Mouse (Mus musculus): Measurements from ENCODE around the gene Pfdn6. TPM values are rescaled to one million over a fixed set of nuclear protein-coding genes. Genes with fewer than 3 reads are reported as not detected.

The Pfdn6 gene
- 140 TPM for polyA plus RNA-seq (2017; shearing (Covaris generic))

GRCm38 (mm10) chr17:33940206-33940805, at the start of gene Pfdn6, which contains the start of gene Wdr46:
Gene Pfdn6, minus strand, starts transcription at chr17:33940343.
Gene Wdr46, plus strand, starts transcription at chr17:33940660.

GRCm38 (mm10) chr17:33955555-33956214, 15.5 kb upstream of the Pfdn6 start, which contains the start of the genes Vps52 and Rps18:
Gene Vps52, plus strand, starts transcription at chr17:33955812.
Gene Rps18, minus strand, starts transcription at chr17:33956001.

GRCm38 (mm10) chr17:33951021-33951946, 11.1 kb upstream of the Pfdn6 start, which contains the start of gene B3galt4:
Gene B3galt4, minus strand, starts transcription at chr17:33951488.

GRCm38 (mm10) chr17:33929371-33930279, 10.5 kb downstream of the Pfdn6 start, which contains the start of gene Rgl2:
Gene Rgl2, plus strand, starts transcription at chr17:33929543.

GRCm38 (mm10) chr17:33915671-33916250, 24.4 kb downstream of the Pfdn6 start, which contains the start of the genes Tapbp and Zbtb22:
Gene Tapbp, plus strand, starts transcription at chr17:33915899.
Gene Zbtb22, plus strand, starts transcription at chr17:33915904.

GRCm38 (mm10) chr17:33909077-33909868, 30.9 kb downstream of the Pfdn6 start, which contains the start of gene Daxx:
Gene Daxx, plus strand, starts transcription at chr17:33909414.

GRCm38 (mm10) chr17:33904835-33905234, 35.3 kb downstream of the Pfdn6 start, which contains the start of gene Platr17:
Gene Platr17, plus strand, starts transcription at chr17:33905135.

GRCm38 (mm10) chr17:33890533-33891059, 49.5 kb downstream of the Pfdn6 start, which contains the start of gene Kifc1:
Gene Kifc1, minus strand, starts transcription at chr17:33890661.

Other genes starting within 250 kb of the Pfdn6 start
- gene March2, start 221.7 kb downstream of the Pfdn6 start, polyA plus RNA-seq (2017; shearing (Covaris generic)): 50.9 TPM
- 298 TPM for gene Rab11b, start 179.8 kb downstream of the Pfdn6 start, polyA plus RNA-seq (2017; shearing (Covaris generic))
- 4.4 TPM for gene Angptl4, start 158.5 kb downstream of the Pfdn6 start, polyA plus RNA-seq (2017; shearing (Covaris generic))
- gene Kank3, start 129.8 kb downstream of the Pfdn6 start, polyA plus RNA-seq (2017; shearing (Covaris generic)): 3.4 TPM
- 1,074 TPM for gene Rps28, start 115.8 kb downstream of the Pfdn6 start, polyA plus RNA-seq (2017; shearing (Covaris generic))
- 386 TPM for gene Ndufa7, start 115.8 kb downstream of the Pfdn6 start, polyA plus RNA-seq (2017; shearing (Covaris generic))
- gene Cd320, start 97.3 kb downstream of the Pfdn6 start, polyA plus RNA-seq (2017; shearing (Covaris generic)): 32.2 TPM
- gene Gm7029, start 66.5 kb downstream of the Pfdn6 start, polyA plus RNA-seq (2017; shearing (Covaris generic)): not detected
- gene Kifc1, start 49.7 kb downstream of the Pfdn6 start, polyA plus RNA-seq (2017; shearing (Covaris generic)): 8.5 TPM
- 5.0 TPM for gene Platr17, start 35.2 kb downstream of the Pfdn6 start, polyA plus RNA-seq (2017; shearing (Covaris generic))
- 132 TPM for gene Daxx, start 30.9 kb downstream of the Pfdn6 start, polyA plus RNA-seq (2017; shearing (Covaris generic))
- 697 TPM for gene Tapbp, start 24.4 kb downstream of the Pfdn6 start, polyA plus RNA-seq (2017; shearing (Covaris generic))
- gene Zbtb22, start 24.4 kb downstream of the Pfdn6 start, polyA plus RNA-seq (2017; shearing (Covaris generic)): 20.2 TPM
- 135 TPM for gene Rgl2, start 10.8 kb downstream of the Pfdn6 start, polyA plus RNA-seq (2017; shearing (Covaris generic))
- gene Wdr46, start 317 bp upstream of the Pfdn6 start, polyA plus RNA-seq (2017; shearing (Covaris generic)): 58.5 TPM
- 30.8 TPM for gene B3galt4, start 11.1 kb upstream of the Pfdn6 start, polyA plus RNA-seq (2017; shearing (Covaris generic))
- 89.2 TPM for gene Vps52, start 15.5 kb upstream of the Pfdn6 start, polyA plus RNA-seq (2017; shearing (Covaris generic))
- 2,816 TPM for gene Rps18, start 15.7 kb upstream of the Pfdn6 start, polyA plus RNA-seq (2017; shearing (Covaris generic))
- gene H2-K1, start 60.0 kb upstream of the Pfdn6 start, polyA plus RNA-seq (2017; shearing (Covaris generic)): 13,533 TPM
- gene Ring1, start 84.3 kb upstream of the Pfdn6 start, polyA plus RNA-seq (2017; shearing (Covaris generic)): 21.4 TPM
- gene H2-Ke6, start 87.7 kb upstream of the Pfdn6 start, polyA plus RNA-seq (2017; shearing (Covaris generic)): 41.5 TPM
- gene Slc39a7, start 91.3 kb upstream of the Pfdn6 start, polyA plus RNA-seq (2017; shearing (Covaris generic)): 132 TPM
- gene Rxrb, start 91.5 kb upstream of the Pfdn6 start, polyA plus RNA-seq (2017; shearing (Covaris generic)): 22.6 TPM
- 3.3 TPM for gene Col11a2, start 99.1 kb upstream of the Pfdn6 start, polyA plus RNA-seq (2017; shearing (Covaris generic))
- 34.3 TPM for gene H2-Oa, start 152.0 kb upstream of the Pfdn6 start, polyA plus RNA-seq (2017; shearing (Covaris generic))
- 108 TPM for gene H2-DMa, start 179.2 kb upstream of the Pfdn6 start, polyA plus RNA-seq (2017; shearing (Covaris generic))
- 142 TPM for gene Brd2, start 182.3 kb upstream of the Pfdn6 start, polyA plus RNA-seq (2017; shearing (Covaris generic))
- 5.1 TPM for gene H2-DMb2, start 203.0 kb upstream of the Pfdn6 start, polyA plus RNA-seq (2017; shearing (Covaris generic))
- gene H2-DMb1, start 212.7 kb upstream of the Pfdn6 start, polyA plus RNA-seq (2017; shearing (Covaris generic)): 4.3 TPM
- 516 TPM for gene Tap1, start 247.2 kb upstream of the Pfdn6 start, polyA plus RNA-seq (2017; shearing (Covaris generic))
- gene Psmb9, start 247.4 kb upstream of the Pfdn6 start, polyA plus RNA-seq (2017; shearing (Covaris generic)): 713 TPM